Mouse (Mus musculus) stomach, postnatal 0 days (tissue): ENCODE measurements around the gene Cwc15.

Source experiments
- CTCF ChIP-seq: IDR thresholded peaks from 2 replicates; pipeline ENCODE4 v1.5.1; 2016; ENCODE audit warnings: antibody characterized with exemption, low read depth, mild to moderate bottlenecking, moderate library complexity
- EP300 ChIP-seq: optimal IDR thresholded peaks from 2 replicates; pipeline ENCODE3; 2016; ENCODE audit warnings: antibody characterized with exemption

GRCm38 (mm10) chr9:14500916-14501424 lies 553 bp downstream of the Cwc15 start:
- TF ChIP-seq CTCF (no peak), EP300 (no peak)
